Mouse (Mus musculus): ENCODE measurements around the gene P2ry12.

GRCm38 (mm10) chr3:59212404-59212803 lies 50.3 kb downstream of the P2ry12 start:
- no peak for TF ChIP-seq CTCF (IDR thresholded peaks at IDR 0.05; ENCODE audit: control insufficient read depth, insufficient read depth, insufficient replicate concordance, low read depth, low read length)
- TF ChIP-seq POLR2A (IDR thresholded peaks at IDR 0.05; ENCODE audit: control insufficient read depth, low read depth, low read length): no peak
